Mouse (Mus musculus) liver, embryonic 11.5 days (tissue): ENCODE data around the gene Glb1l. TPM values are rescaled to one million over a fixed set of nuclear protein-coding genes. Genes with fewer than 3 reads are reported as not detected.

ENCODE experiments used
- ATAC-seq: fragments of 200-750 bp; cut with Nextera tagmentation; replicated peaks from 2 replicates; pipeline ENCODE4 v1.8.0; 2017; ENCODE audit warnings: moderate number of reproducible peaks, mild to moderate bottlenecking, moderate TSS enrichment, moderate library complexity; ENCODE audit not compliant: low FRiP score
- DNase-seq: peaks from one replicate; pipeline ENCODE4 v3.0.0-alpha.2; 2017; ENCODE audit warnings: low spot score
- H3K27ac ChIP-seq: fragments of 300-500 bp; sonication (generic); 2 replicates; pipeline ENCODE4 v1.5.1; 2014; ENCODE audit warnings: mild to moderate bottlenecking, low read depth, low read length, control low read depth
- H3K27me3 ChIP-seq: fragments of 300-500 bp; sonication (generic); replicated peaks from 2 replicates; pipeline ENCODE4 v1.6.1; 2014; ENCODE audit warnings: low read length, mixed read lengths; ENCODE audit not compliant: control insufficient read depth, insufficient read depth
- H3K36me3 ChIP-seq: fragments of 300-500 bp; sonication (generic); 2 replicates; pipeline ENCODE4 v1.6.1; 2014; ENCODE audit warnings: mild to moderate bottlenecking, low read length, moderate library complexity, mixed read lengths; ENCODE audit not compliant: control insufficient read depth, insufficient read depth
- H3K4me1 ChIP-seq: fragments of 300-500 bp; sonication (generic); replicated peaks from 2 replicates; pipeline ENCODE4 v1.6.1; 2014; ENCODE audit warnings: low read length, mixed read lengths; ENCODE audit not compliant: control insufficient read depth, insufficient read depth
- H3K4me2 ChIP-seq: fragments of 300-500 bp; sonication (generic); 2 replicates; pipeline ENCODE4 v1.6.1; 2014; ENCODE audit warnings: mild to moderate bottlenecking, control low read depth, moderate library complexity
- H3K4me3 ChIP-seq: fragments of 300-500 bp; sonication (generic); 2 replicates; pipeline ENCODE4 v1.5.1; 2014; ENCODE audit warnings: low read depth, low read length, control low read depth
- H3K9ac ChIP-seq: fragments of 300-500 bp; sonication (generic); 2 replicates; pipeline ENCODE4 v1.6.1; 2014; ENCODE audit warnings: low read depth, low read length, control low read depth
- H3K9me3 ChIP-seq: fragments of 300-500 bp; sonication (generic); 2 replicates; pipeline ENCODE4 v1.6.1; 2016; ENCODE audit warnings: low read length, inconsistent platforms, mixed read lengths; ENCODE audit not compliant: control insufficient read depth
- WGBS: fragments of 180-500 bp; shearing (Covaris S2); extraction: QIAGEN DNeasy Blood & Tissue Kit; methylation state at CpG from one replicate; pipeline ENCODE4 v1.1.7; 2014; 5-methylcytosine and 5-hydroxymethylcytosine counted together
- polyA plus RNA-seq: library from polyadenylated mRNA; unstranded; fragments of >200 nt; fragmentation: Nextera tagmentation; extraction: Ambion mirVana; gene quantifications from 2 replicates; pipeline ENCODE4 v1.2.1, GENCODE M21; 2014

The Glb1l gene
- 8.0 and 9.1 TPM in 2 replicates for polyA plus RNA-seq

GRCm38 (mm10) chr1:75210136-75211087 lies at the start of gene Glb1l, which contains the start of gene Stk16:
Gene Glb1l (minus strand): TSS chr1:75210813.
Gene Stk16 (plus strand): TSS chr1:75210838.
- ATAC-seq (peak; percentile 87), DNase-seq (peak; percentile 96)
- Histone ChIP-seq H3K9me3 (no peaks in the 10 kb centered on the region), H3K4me3 (peak within 1 kb of the TSS; percentile 91), H3K4me2 (peak within 1 kb of the TSS; percentile 100), H3K27ac (peak within 1 kb of the TSS; percentile 65), H3K36me3 (peaks cover 22% of the 10 kb centered on the region), H3K27me3 (no peaks in the 10 kb centered on the region), H3K9ac (peak within 1 kb of the TSS; percentile 88), H3K4me1 (peaks cover 48% of the 10 kb centered on the region)
- 5% methylated on average over 42 of the region's 42 CpGs for WGBS

DNA sequence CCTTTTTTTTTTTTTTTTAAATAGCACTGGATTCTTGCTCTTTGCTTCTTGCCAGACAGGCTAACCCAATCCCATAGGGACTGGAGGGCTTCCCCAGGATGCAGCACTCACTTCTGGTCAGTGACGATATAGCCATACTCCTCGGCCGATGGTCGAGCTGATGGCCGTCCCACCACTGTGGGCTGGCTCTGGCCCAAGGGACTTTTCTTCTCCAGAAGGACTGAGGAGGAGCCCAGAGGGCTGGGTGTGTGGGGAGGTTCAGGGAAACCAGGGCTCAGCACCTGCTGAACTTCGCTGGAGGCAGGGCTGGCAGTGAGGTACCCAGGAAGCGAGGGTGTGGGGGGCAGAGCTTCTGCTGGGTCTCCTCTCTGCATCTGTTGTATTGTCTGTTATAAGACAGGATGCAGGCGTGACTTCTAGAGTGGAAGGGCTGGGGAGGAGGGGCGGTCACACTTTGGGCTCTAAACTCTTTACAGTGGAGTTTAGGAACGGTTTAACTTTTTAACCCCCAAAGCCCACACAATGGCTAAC lies 45.0 kb upstream of the Glb1l start:
- no peak overlapping the region for H3K4me2 ChIP-seq
- peaks cover 7% of the 10 kb centered on the region; the same call in 1 of the 2 replicates for H3K4me1 ChIP-seq
- ATAC-seq (no peak), DNase-seq (no peak)
- H3K4me3 ChIP-seq, result no peak overlapping the region
- no peak overlapping the region for H3K27ac ChIP-seq
- no peaks in the 10 kb centered on the region for H3K9me3 ChIP-seq
- no peak overlapping the region for H3K9ac ChIP-seq
- H3K36me3 ChIP-seq, result no peaks in the 10 kb centered on the region
- WGBS, result 70% methylated on average over 10 of the region's 10 CpGs
- no peaks in the 10 kb centered on the region; the same call in 1 of the 2 replicates for H3K27me3 ChIP-seq

- H3K36me3 ChIP-seq, result no peaks in the 10 kb centered on the region
- no peak for DNase-seq
- WGBS, result 72% methylated on average over 8 of the region's 8 CpGs
- H3K9me3 ChIP-seq, result no peaks in the 10 kb centered on the region
- ATAC-seq, result no peak
- no peak overlapping the region for H3K9ac ChIP-seq
- H3K27me3 ChIP-seq, result no peaks in the 10 kb centered on the region
- H3K27ac ChIP-seq, result no peak overlapping the region
- no peak overlapping the region for H3K4me2 ChIP-seq
- no peak overlapping the region for H3K4me3 ChIP-seq
- H3K4me1 ChIP-seq, result peaks cover 7% of the 10 kb centered on the region
Observed at GRCm38 (mm10) chr1:75254625-75255013, 44.0 kb upstream of the Glb1l start.

DNA sequence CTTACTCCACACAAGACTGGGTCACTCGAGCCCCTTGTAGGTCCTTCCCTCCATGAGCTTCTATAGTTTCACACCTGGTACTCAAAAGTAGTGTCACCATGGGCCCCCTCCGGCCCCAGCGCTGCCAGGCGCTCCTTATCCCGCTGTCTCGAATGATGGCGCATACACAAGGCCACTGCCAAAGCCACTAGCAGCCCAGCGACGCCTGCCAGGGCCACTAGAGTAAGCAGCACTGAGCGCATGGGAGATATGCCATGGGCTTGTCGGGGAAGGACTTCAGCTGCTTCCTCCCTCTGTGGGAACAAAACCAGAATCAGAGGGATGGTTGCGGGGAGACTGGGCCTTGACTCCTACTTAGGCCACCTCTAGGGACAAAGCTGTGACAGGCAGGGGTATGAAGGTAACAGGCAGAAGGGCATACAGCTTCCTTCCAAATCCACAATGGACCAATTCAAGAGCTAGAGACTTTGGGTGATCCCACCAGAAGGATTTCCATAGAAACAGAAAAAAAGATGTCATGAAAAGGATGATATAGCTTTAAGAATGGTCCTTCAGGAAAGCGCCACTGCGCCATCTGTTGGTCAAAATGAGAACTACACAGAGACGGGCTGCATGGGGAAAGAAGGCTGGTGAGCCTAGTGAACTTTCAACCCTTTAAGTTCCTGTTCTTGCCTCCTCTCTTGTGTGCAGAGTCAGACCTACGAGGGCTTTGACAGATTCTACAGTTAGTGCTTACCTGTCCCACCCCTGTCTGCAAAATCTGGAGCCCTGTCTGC lies 43.4 kb upstream of the Glb1l start:
- no peaks in the 10 kb centered on the region for H3K27me3 ChIP-seq
- DNase-seq, result peak; percentile 63
- H3K4me3 ChIP-seq, result no peak overlapping the region
- H3K36me3 ChIP-seq, result no peaks in the 10 kb centered on the region
- ATAC-seq, result no peak
- WGBS, result 60% methylated on average over 16 of the region's 16 CpGs
- H3K27ac ChIP-seq, result no peak overlapping the region
- H3K4me1 ChIP-seq, result peaks cover 7% of the 10 kb centered on the region
- no peak overlapping the region for H3K9ac ChIP-seq
- no peaks in the 10 kb centered on the region for H3K9me3 ChIP-seq
- no peak overlapping the region for H3K4me2 ChIP-seq

GRCm38 (mm10) chr1:75253029-75253428 lies 42.4 kb upstream of the Glb1l start:
- Histone ChIP-seq H3K27ac (no peak overlapping the region), H3K27me3 (no peaks in the 10 kb centered on the region), H3K4me2 (no peak overlapping the region), H3K9me3 (no peaks in the 10 kb centered on the region), H3K4me1 (peaks cover 13% of the 10 kb centered on the region), H3K4me3 (no peak overlapping the region), H3K9ac (no peak overlapping the region), H3K36me3 (no peaks in the 10 kb centered on the region)
- 66% methylated on average over 16 of the region's 16 CpGs for WGBS
- ATAC-seq, result no peak
- peak; percentile 31 for DNase-seq

GRCm38 (mm10) chr1:75252308-75252707 lies 41.7 kb upstream of the Glb1l start:
- no peak for DNase-seq
- Histone ChIP-seq H3K4me3 (no peak overlapping the region), H3K27me3 (no peaks in the 10 kb centered on the region)

GRCm38 (mm10) chr1:75251112-75251970 lies 40.7 kb upstream of the Glb1l start:
- Histone ChIP-seq H3K27me3 (no peaks in the 10 kb centered on the region; the same call in 1 of the 2 replicates), H3K4me2 (peak overlapping the region; percentile 68), H3K27ac (no peak overlapping the region), H3K4me1 (peaks cover 17% of the 10 kb centered on the region), H3K9me3 (no peaks in the 10 kb centered on the region), H3K36me3 (no peaks in the 10 kb centered on the region), H3K4me3 (peak overlapping the region; percentile 25; the same call in 1 of the 2 replicates), H3K9ac (peak overlapping the region; percentile 50; the same call in 1 of the 2 replicates)
- ATAC-seq (peak; percentile 60), DNase-seq (peak; percentile 77)
- 8% methylated on average over 22 of the region's 22 CpGs for WGBS

More at GRCm38 (mm10) chr1:75252308-75252707, 41.7 kb upstream of the Glb1l start:
- no peaks in the 10 kb centered on the region for H3K36me3 ChIP-seq
- peaks cover 17% of the 10 kb centered on the region for H3K4me1 ChIP-seq
- no peak overlapping the region for H3K4me2 ChIP-seq
- ATAC-seq, result no peak
- H3K9me3 ChIP-seq, result no peaks in the 10 kb centered on the region
- no peak overlapping the region for H3K9ac ChIP-seq
- 65% methylated on average over 13 of the region's 13 CpGs for WGBS
- no peak overlapping the region for H3K27ac ChIP-seq
